Mouse (Mus musculus) C2C12 (cell line): ENCODE measurements around the gene Cdc123. TPM values are rescaled to one million over a fixed set of nuclear protein-coding genes. Genes with fewer than 3 reads are reported as not detected.

Experiments used
- H3K27me3 ChIP-seq: one replicate; pipeline ENCODE4 v1.6.1; 2011; ENCODE audit not compliant: control insufficient read depth, insufficient read depth, insufficient read length
- H3K36me3 ChIP-seq: one replicate; pipeline ENCODE4 v1.6.1; 2011; ENCODE audit not compliant: control insufficient read depth, insufficient read depth
- H3K4me3 ChIP-seq: one replicate; pipeline ENCODE4 v1.5.1; 2011; ENCODE audit warnings: mild to moderate bottlenecking, control low read depth; ENCODE audit not compliant: poor library complexity, insufficient read depth, severe bottlenecking
- H3K79me2 ChIP-seq: one replicate; pipeline ENCODE4 v1.6.1; 2011; ENCODE audit not compliant: control insufficient read depth, insufficient read depth
- H3K79me3 ChIP-seq: one replicate; pipeline ENCODE4 v1.6.1; 2011; ENCODE audit warnings: low read depth, control low read depth
- H3ac ChIP-seq: one replicate; pipeline ENCODE3; 2011; ENCODE audit warnings: low read depth; ENCODE audit not compliant: control insufficient read depth, insufficient read length
- CEBPB ChIP-seq: IDR thresholded peaks from one replicate; pipeline ENCODE4 v1.6.1; 2011; ENCODE audit warnings: low read depth, mild to moderate bottlenecking, control low read depth, moderate library complexity
- CTCF ChIP-seq: IDR thresholded peaks from one replicate; pipeline ENCODE4 v1.5.1; 2011; ENCODE audit not compliant: control insufficient read depth, insufficient read depth, insufficient read length
- FOSL1 ChIP-seq: IDR thresholded peaks from one replicate; pipeline ENCODE4 v1.8.0; 2011; ENCODE audit warnings: mild to moderate bottlenecking, low read length; ENCODE audit not compliant: poor library complexity, insufficient read depth, severe bottlenecking
- MAX ChIP-seq: IDR thresholded peaks from one replicate; pipeline ENCODE4 v1.6.1; 2011; ENCODE audit warnings: mild to moderate bottlenecking, control low read depth
- MYOD1 ChIP-seq: IDR thresholded peaks from one replicate; pipeline ENCODE4 v1.6.1; 2011; ENCODE audit warnings: low read depth; ENCODE audit not compliant: control insufficient read depth, insufficient read length
- MYOG ChIP-seq: IDR thresholded peaks from one replicate; pipeline ENCODE4 v1.6.1; 2011; ENCODE audit not compliant: control insufficient read depth, insufficient read length; ENCODE audit errors: extremely low read depth
- USF1 ChIP-seq: IDR thresholded peaks from one replicate; pipeline ENCODE4 v1.6.1; 2011; ENCODE audit warnings: low read depth, mild to moderate bottlenecking, control low read depth, moderate library complexity
- polyA plus RNA-seq: library from polyadenylated mRNA; unstranded; fragments of >200 nt; fragmentation: generic; extraction: Trizol; gene quantifications from one replicate; pipeline ENCODE4 v1.2.1, GENCODE M21; 2012; ENCODE audit warnings: missing spikeins

The Cdc123 gene
- polyA plus RNA-seq, 1 experiment = 141 TPM

DNA sequence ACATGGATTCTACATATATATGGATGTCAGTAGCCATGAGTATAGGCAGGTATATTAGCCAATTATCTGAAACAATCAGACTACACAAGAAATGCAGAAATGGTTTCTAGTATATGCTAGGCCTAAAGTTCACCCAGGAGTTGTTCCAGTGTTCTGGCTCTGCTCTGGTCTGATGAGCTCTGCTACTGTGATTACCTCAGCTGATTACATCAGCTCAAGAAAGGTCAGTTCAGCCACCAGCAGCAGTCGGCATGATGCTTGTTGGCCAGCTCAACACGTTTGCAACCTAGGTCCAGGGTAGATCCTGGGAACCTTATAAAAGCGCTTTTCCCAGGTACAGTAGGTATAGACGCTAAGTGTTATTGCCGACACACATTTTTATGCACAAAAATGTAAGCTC is 24.8 kb upstream of the Cdc123 start:
- H3K79me3 ChIP-seq = no peaks in the 10 kb centered on the region
- H3ac ChIP-seq = no peak overlapping the region
- TF ChIP-seq MYOG = no peak
- no peak for TF ChIP-seq MYOD1
- no peak for TF ChIP-seq CEBPB
- TF ChIP-seq MAX = no peak
- TF ChIP-seq CTCF = no peak
- TF ChIP-seq USF1 = no peak
- no peak for TF ChIP-seq FOSL1
- H3K36me3 ChIP-seq = peaks cover 91% of the 10 kb centered on the region
- no peaks in the 10 kb centered on the region for H3K79me2 ChIP-seq
- no peak overlapping the region for H3K4me3 ChIP-seq
- no peaks in the 10 kb centered on the region for H3K27me3 ChIP-seq

DNA sequence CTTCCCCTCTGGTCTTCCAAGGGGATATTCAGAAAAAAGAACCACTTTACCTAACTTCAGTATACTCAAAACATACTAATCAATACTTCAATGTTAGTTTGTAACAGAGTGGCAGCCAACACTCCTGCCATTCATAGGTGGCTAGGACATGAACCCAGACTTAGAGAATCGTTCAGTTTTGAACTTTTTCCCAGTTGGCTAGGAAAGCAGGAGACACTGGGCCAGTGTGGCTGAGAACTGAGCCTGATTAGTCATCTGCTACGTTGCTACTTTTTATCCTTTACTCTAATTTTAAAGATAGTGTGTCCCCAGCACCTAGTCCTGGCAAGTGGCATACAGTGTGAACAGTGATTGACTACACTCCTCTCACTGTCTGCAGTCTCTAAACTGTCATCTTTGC is 22.7 kb upstream of the Cdc123 start:
- TF ChIP-seq MYOG = no peak
- TF ChIP-seq FOSL1 = no peak
- TF ChIP-seq USF1 = no peak

DNA sequence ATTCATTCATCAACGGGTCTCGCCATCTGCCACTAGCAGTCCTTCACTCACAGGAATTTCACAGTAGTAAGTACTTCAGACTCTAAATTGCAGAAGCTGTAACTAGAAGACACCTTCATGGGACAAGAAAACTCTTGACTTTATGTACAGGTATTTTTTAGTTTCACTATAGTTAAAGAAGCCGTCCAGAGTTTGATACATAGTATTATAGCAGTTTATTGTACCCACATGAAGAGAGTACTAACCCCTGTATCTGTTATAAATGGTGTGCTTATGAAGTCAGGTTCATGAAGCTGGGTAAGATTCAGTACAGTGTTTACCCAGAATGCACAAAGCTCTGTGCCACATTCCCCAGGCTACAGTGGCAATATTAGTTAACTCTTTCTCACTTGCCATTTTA is 17.9 kb upstream of the Cdc123 start, which contains the start of gene Gm13199:
Gene Gm13199 (minus strand): TSS at position 101 of the 400 bp plus-strand sequence.
- no peaks in the 10 kb centered on the region for H3K27me3 ChIP-seq
- H3K79me3 ChIP-seq = no peaks in the 10 kb centered on the region
- peaks cover 96% of the 10 kb centered on the region for H3K36me3 ChIP-seq
- no peak within 1 kb of the TSS for H3K4me3 ChIP-seq
- no peaks in the 10 kb centered on the region for H3K79me2 ChIP-seq
- no peak for TF ChIP-seq FOSL1
- no peak for TF ChIP-seq MYOD1
- TF ChIP-seq USF1 = no peak
- TF ChIP-seq CEBPB = no peak
- TF ChIP-seq CTCF = no peak
- TF ChIP-seq MAX = no peak
- H3ac ChIP-seq = no peak within 1 kb of the TSS

More for the DNA sequence above, 22.7 kb upstream of the Cdc123 start:
- no peaks in the 10 kb centered on the region for H3K27me3 ChIP-seq
- H3K36me3 ChIP-seq = peaks cover 92% of the 10 kb centered on the region
- H3K79me3 ChIP-seq = no peaks in the 10 kb centered on the region
- H3K4me3 ChIP-seq = no peak overlapping the region
- no peak overlapping the region for H3ac ChIP-seq
- no peaks in the 10 kb centered on the region for H3K79me2 ChIP-seq

DNA sequence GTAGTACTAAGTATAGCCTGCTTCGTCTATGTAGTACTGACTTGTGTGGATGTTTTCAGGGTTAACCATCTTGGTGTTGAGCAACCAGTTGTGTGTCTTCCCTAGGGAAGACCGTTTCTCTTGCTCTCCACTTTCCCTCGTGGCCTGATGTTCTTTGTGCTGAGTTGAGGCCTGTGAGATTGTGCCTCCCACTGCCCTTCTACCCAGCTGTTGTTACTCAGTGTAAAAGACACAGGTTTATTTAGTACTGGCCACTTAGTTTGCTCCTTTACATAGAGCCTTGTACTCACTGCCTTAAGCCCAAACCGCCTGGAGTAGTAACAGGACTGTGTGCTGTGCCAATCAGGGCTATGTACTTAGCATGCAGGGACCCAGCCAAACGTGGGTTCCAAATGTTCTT is 6.9 kb upstream of the Cdc123 start:
- Histone ChIP-seq H3K79me2 (peaks cover 76% of the 10 kb centered on the region), H3K4me3 (no peak overlapping the region), H3K79me3 (peaks cover 63% of the 10 kb centered on the region), H3ac (no peak overlapping the region), H3K36me3 (peaks cover 42% of the 10 kb centered on the region), H3K27me3 (no peaks in the 10 kb centered on the region)
- TF ChIP-seq USF1 (no peak), FOSL1 (no peak), MYOG (no peak), MAX (no peak), CTCF (no peak), MYOD1 (no peak), CEBPB (no peak)

DNA sequence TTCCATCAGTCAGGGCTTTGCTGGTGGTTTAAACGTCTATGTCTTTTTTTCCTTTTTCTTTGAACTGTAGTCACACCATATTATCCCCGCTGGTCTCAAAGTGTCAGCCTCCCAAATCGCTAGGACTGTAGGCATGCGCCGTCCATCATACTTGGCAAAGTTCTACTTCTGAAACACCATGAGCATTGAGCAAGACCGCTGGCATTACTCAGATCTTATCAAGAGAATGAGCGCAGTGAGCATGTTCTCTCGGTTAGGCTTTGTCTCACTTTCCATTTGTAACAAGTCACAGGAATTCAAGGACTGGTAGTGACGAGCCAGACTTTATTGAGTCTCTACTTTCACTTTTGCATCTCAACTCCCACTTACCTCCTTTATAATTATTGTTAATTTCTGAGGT is 6.2 kb upstream of the Cdc123 start:
- Histone ChIP-seq H3ac (no peak overlapping the region), H3K79me3 (peaks cover 70% of the 10 kb centered on the region), H3K36me3 (peaks cover 38% of the 10 kb centered on the region), H3K79me2 (peaks cover 83% of the 10 kb centered on the region), H3K27me3 (no peaks in the 10 kb centered on the region), H3K4me3 (no peak overlapping the region)
- TF ChIP-seq CEBPB (no peak), CTCF (no peak), MYOD1 (no peak), FOSL1 (no peak), USF1 (no peak), MAX (no peak)

DNA sequence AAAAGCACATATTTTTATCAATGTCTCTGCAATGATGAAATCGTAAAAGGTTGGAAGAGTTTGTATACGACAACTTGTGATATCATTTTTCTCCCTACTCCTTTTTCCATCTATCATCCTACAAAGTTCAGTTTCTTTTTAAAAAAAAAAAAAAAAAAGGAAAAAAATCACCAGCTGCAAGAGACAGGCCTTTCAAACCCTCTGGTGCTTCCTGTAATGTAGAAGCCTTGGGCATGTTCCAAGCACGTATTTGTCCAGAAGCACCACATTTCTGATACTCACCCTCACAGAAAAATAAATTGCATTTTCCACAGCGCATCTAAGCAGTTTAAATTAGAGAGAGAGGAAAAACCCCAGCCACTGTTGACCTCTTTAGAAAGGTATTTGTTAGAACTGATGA is 862 bp upstream of the Cdc123 start:
- Histone ChIP-seq H3K27me3 (no peaks in the 10 kb centered on the region), H3K79me2 (peaks cover 87% of the 10 kb centered on the region), H3K79me3 (peaks cover 64% of the 10 kb centered on the region), H3K36me3 (peaks cover 30% of the 10 kb centered on the region), H3K4me3 (peak overlapping the region; percentile 84), H3ac (no peak overlapping the region)
- TF ChIP-seq MYOD1 (no peak), MAX (no peak), FOSL1 (no peak), USF1 (no peak), MYOG (no peak), CTCF (no peak), CEBPB (no peak)
